Mouse (Mus musculus) G1E (cell line): ENCODE measurements around the gene Fam81a. TPM values are rescaled to one million over a fixed set of nuclear protein-coding genes. Genes with fewer than 3 reads are reported as not detected.

Experiments used
- ATAC-seq: 2 replicates; pipeline ENCODE4 v1.8.0; 2016; ENCODE audit warnings: mild to moderate bottlenecking; ENCODE audit not compliant: insufficient number of reproducible peaks, poor library complexity, low FRiP score, severe bottlenecking; ENCODE audit errors: extremely low read depth
- DNase-seq: peaks from one replicate; pipeline ENCODE4 v3.0.0; 2012; ENCODE audit warnings: low spot score
- H3K27me3 ChIP-seq: 2 replicates; pipeline ENCODE4 v1.6.1; 2012; ENCODE audit warnings: mild to moderate bottlenecking, low read length, inconsistent platforms; ENCODE audit not compliant: insufficient read depth
- H3K36me3 ChIP-seq: replicated peaks from 2 replicates; pipeline ENCODE3; 2012; ENCODE audit warnings: mild to moderate bottlenecking, inconsistent platforms
- H3K4me1 ChIP-seq: 2 replicates; pipeline ENCODE4 v1.6.1; 2012; ENCODE audit warnings: low read depth, low read length, inconsistent platforms, mixed read lengths; ENCODE audit not compliant: insufficient read depth
- H3K4me3 ChIP-seq: 2 replicates; pipeline ENCODE4 v1.5.1; 2012; ENCODE audit warnings: low read depth, mild to moderate bottlenecking, inconsistent platforms, low read length, moderate library complexity, mixed read lengths
- H3K9me3 ChIP-seq: replicated peaks from 2 replicates; pipeline ENCODE4 v1.6.1; 2012; ENCODE audit warnings: inconsistent platforms
- GATA1 ChIP-seq: IDR thresholded peaks from 2 replicates; pipeline ENCODE4 v1.6.1; 2012; ENCODE audit warnings: borderline replicate concordance, low read length, inconsistent platforms, mixed read lengths
- GATA2 ChIP-seq: IDR thresholded peaks from 2 replicates; pipeline ENCODE4 v1.6.1; 2012; ENCODE audit warnings: low read depth, low read length, inconsistent platforms, borderline replicate concordance
- POLR2AphosphoS5 ChIP-seq: IDR thresholded peaks from 2 replicates; pipeline ENCODE4 v1.6.1; 2012; ENCODE audit warnings: low read depth, low read length, inconsistent platforms; ENCODE audit not compliant: insufficient replicate concordance
- polyA plus RNA-seq: library from polyadenylated mRNA; stranded (reverse); fragments of >175 nt; gene quantifications from 2 replicates; pipeline ENCODE4 v1.2.3, GENCODE M21; 2012
- total RNA-seq, 2 experiments: library from RNA; stranded (forward) in 1 of 2; stranded (reverse) in 1 of 2; fragments of 200-1000 nt in 1 of 2; fragments of >200 nt in 1 of 2; fragmentation: Nextera tagmentation in 1 of 2; gene quantifications; 2 replicates each; pipeline ENCODE4 v1.2.3; 2014 to 2017

Gene Fam81a
- total and polyA plus RNA-seq, 3 experiments: not detected

DNA sequence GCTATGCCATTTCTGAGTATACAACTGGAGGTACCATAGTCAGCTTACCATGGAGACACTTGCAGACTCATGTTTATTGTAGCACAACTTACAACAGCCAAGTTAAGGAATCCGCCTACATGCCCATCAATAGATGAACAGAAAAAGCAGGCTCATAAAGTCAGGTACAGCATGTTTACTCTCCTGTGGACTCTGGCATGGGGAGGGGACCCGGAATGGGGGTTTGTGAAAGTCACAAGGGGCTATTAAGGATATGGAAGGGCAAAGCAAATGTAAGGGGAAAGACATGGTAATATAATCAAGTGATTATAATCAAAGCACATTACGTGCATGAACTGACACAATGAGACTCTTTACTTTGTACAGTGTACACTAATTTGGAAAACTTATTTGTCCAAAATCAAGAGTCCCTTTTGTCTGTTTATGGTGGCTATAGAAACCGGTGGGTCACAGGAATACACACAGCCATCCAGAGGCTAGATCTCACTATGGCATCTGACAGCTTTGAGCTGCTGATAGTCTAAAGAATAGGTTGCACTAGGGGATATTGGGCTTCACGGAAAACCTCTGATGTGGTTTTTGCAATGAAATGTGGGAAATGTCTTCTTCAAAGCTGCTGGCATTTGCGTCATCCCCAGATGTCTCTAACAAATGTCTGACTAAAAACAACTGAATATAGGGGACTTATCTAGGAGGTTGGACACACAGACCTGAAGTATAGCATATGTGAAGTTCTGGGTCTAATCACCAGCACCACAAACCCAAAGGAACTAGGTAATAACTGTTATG lies 102.6 kb downstream of the Fam81a start:
- H3K9me3 ChIP-seq: no peaks in the 10 kb centered on the region
- no peak overlapping the region for H3K4me3 ChIP-seq
- peaks cover 16% of the 10 kb centered on the region for H3K27me3 ChIP-seq
- ATAC-seq: no peak
- DNase-seq: no peak
- peaks cover 15% of the 10 kb centered on the region for H3K4me1 ChIP-seq
- H3K36me3 ChIP-seq: no peaks in the 10 kb centered on the region
- TF ChIP-seq GATA1 (no peak), GATA2 (no peak), POLR2AphosphoS5 (no peak)

Other genes with a start within 250 kb of the Fam81a start
- 103 and 106 TPM in 2 replicates for gene Bnip2, start 153.1 kb downstream of the Fam81a start, total RNA-seq (2014; fragmentation: Nextera tagmentation)
- gene Bnip2, start 153.1 kb downstream of the Fam81a start, total RNA-seq (2017): 167 and 186 TPM in 2 replicates
- gene Bnip2, start 153.1 kb downstream of the Fam81a start, polyA plus RNA-seq: 37.0 and 38.0 TPM in 2 replicates
- 83.4 and 91.8 TPM in 2 replicates for gene Gtf2a2, start 130.0 kb downstream of the Fam81a start, total RNA-seq (2014; fragmentation: Nextera tagmentation)
- gene Gtf2a2, start 130.0 kb downstream of the Fam81a start, total RNA-seq (2017): 180 and 188 TPM in 2 replicates
- gene Gtf2a2, start 130.0 kb downstream of the Fam81a start, polyA plus RNA-seq: 47.4 and 67.6 TPM in 2 replicates
- not detected in 2 replicates for gene Gcnt3, start 104.5 kb downstream of the Fam81a start, total RNA-seq (2014; fragmentation: Nextera tagmentation)
- 0.11 TPM in 1 of 2 replicates, not detected in the other for gene Gcnt3, start 104.5 kb downstream of the Fam81a start, total RNA-seq (2017)
- gene Gcnt3, start 104.5 kb downstream of the Fam81a start, polyA plus RNA-seq: not detected in 2 replicates
- gene Myo1e, start 64.8 kb upstream of the Fam81a start, total RNA-seq (2014; fragmentation: Nextera tagmentation): 0.15 TPM in 1 of 2 replicates, not detected in the other
- gene Myo1e, start 64.8 kb upstream of the Fam81a start, total RNA-seq (2017): 0.49 and 0.64 TPM in 2 replicates
- 0.10 and 0.14 TPM in 2 replicates for gene Myo1e, start 64.8 kb upstream of the Fam81a start, polyA plus RNA-seq